Mouse (Mus musculus) embryonic fibroblast, embryonic 13.5 days (primary cell): ENCODE measurements at regions not wholly inside any gene's neighbourhood (a gene's known extent, or its start where the extent isn't known, plus 50 kb on each side); places are given as distances from the start of the nearest gene placed in this dataset.

Experiments
- CTCF ChIP-seq: IDR thresholded peaks from 2 replicates; pipeline ENCODE4 v1.5.1; 2011; ENCODE audit warnings: mild to moderate bottlenecking, control low read depth, low read length, moderate library complexity, borderline replicate concordance; ENCODE audit not compliant: insufficient read depth
- POLR2A ChIP-seq: IDR thresholded peaks from 2 replicates; pipeline ENCODE4 v1.6.1; 2011; ENCODE audit warnings: low read depth, mild to moderate bottlenecking, control low read depth, low read length, moderate library complexity

DNA sequence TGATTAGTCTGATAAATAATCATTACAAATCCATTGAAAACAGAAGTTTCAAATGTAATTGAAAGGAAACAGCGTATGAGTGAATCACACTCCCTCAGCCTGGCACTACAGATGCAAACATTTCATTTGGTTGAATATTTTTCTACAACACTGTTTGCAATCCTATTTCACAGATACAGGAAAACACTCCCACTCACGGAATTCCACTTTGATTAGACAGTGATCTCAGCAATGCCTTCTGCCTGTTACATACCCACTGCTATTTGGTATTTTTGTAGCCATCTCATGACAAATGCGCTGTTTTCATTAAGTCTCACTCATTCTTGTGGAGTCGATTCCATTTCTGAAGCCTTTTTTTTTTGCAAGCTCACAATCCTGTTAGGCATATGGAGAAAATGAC, 105.3 kb downstream of the Gm4340 start:
- TF ChIP-seq CTCF: no peak
- no peak for TF ChIP-seq POLR2A
